Mouse (Mus musculus) liver, adult 10 weeks (tissue): Measurements from ENCODE around the gene Myh2. TPM values are rescaled to one million over a fixed set of nuclear protein-coding genes. Genes with fewer than 3 reads are reported as not detected.

Experiments
- polyA plus RNA-seq: library from polyadenylated mRNA; stranded (reverse); fragments of 350-450 nt; fragmentation: Illumina TruSeq; extraction: RNeasy Lipid Tissue Mini Kit (QIAGEN cat#74804); gene quantifications from one replicate; pipeline ENCODE4 v1.2.3, GENCODE M21; 2014; ENCODE audit warnings: low read depth, low replicate concordance

The Myh2 gene
- not detected for polyA plus RNA-seq

DNA sequence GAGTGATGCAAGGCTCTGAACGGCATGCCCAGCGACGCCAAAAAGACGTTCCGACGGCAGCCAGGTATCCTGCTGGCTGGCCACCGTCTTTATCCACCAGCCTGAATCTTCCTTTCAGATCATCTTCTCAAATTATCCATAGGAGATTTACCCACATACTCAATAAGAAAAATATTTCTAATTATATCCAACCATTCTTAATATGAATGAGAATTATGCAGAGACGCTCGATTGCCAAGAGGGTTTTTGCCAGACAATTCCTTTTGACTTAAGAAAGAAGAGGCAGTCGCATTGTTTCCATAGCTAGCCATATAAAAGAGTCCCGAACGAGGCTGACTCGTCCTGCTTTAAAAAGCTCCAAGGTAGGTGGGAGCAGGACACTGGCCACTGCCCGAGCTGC is at the start of gene Myh2:
Gene Myh2, plus strand, starts transcription at position 301 of the 400 bp plus-strand sequence.

GRCm38 (mm10) chr11:67199752-67200151 is 28.9 kb downstream of the Myh2 start, which contains the start of gene Myh1:
Gene Myh1 (plus strand): TSS chr11:67200052.

DNA sequence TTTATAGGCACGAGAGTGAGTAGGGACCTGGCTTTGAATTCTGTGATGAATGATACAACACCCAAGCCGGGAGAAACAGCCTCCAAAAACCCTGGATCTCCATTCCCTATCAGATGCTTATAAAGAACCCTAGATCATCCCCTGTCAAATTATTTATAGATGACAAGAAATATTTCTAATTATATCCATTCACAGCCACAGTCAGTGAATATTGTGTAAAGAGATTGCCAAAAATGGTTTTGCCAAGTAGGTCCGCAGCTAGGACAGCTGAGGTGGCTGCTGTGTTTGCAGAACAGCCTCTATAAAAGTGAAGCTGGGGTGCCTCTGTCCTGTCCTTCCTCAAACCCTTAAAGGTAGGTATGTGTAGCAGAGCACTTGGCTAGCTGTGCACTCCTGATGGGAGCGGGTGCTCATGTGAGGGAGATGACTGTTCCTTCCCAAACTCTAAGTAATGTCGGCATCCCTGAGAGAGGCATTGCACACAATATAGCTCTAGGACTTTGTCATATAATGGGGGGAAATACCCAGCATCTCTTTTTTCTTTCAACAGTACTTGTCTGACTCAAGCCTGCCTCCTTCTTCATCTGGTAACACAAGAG is 66.8 kb downstream of the Myh2 start, which contains the start of gene Myh4:
Gene Myh4, plus strand, starts transcription at position 549 of the 599 bp plus-strand sequence.

Other genes starting within 250 kb of the Myh2 start
- not detected for gene Tmem238l, start 214.4 kb upstream of the Myh2 start, polyA plus RNA-seq
- gene Tmem220, start 145.9 kb upstream of the Myh2 start, polyA plus RNA-seq: 36.7 TPM
- gene Adprm, start 118.4 kb upstream of the Myh2 start, polyA plus RNA-seq: 50.1 TPM
- gene Sco1, start 118.4 kb upstream of the Myh2 start, polyA plus RNA-seq: 15.9 TPM
- not detected for gene Myh3, start 92.7 kb upstream of the Myh2 start, polyA plus RNA-seq
- gene Myh1, start 29.0 kb downstream of the Myh2 start, polyA plus RNA-seq: 0.08 TPM
- gene Myh4, start 67.0 kb downstream of the Myh2 start, polyA plus RNA-seq: not detected
- not detected for gene Myh8, start 106.1 kb downstream of the Myh2 start, polyA plus RNA-seq
- not detected for gene Myh13, start 150.6 kb downstream of the Myh2 start, polyA plus RNA-seq